Mouse (Mus musculus) bone marrow macrophage, adult 2 months (primary cell): ENCODE data around the gene Gm5142. TPM values are rescaled to one million over a fixed set of nuclear protein-coding genes. Genes with fewer than 3 reads are reported as not detected.

Experiments
- H3K27ac ChIP-seq: 2 replicates; pipeline ENCODE4 v1.5.1; 2012; ENCODE audit warnings: low read depth, low read length; ENCODE audit not compliant: insufficient read depth
- H3K4me1 ChIP-seq: 2 replicates; pipeline ENCODE4 v1.6.1; 2012; ENCODE audit warnings: low read length; ENCODE audit not compliant: control insufficient read depth, insufficient read depth
- H3K4me3 ChIP-seq: 2 replicates; pipeline ENCODE4 v1.5.1; 2012; ENCODE audit warnings: mild to moderate bottlenecking, low read length, moderate library complexity; ENCODE audit not compliant: insufficient read depth
- CTCF ChIP-seq: IDR thresholded peaks from 2 replicates; pipeline ENCODE4 v1.5.1; 2012; ENCODE audit warnings: low read depth, mild to moderate bottlenecking, low read length, moderate library complexity
- POLR2A ChIP-seq: IDR thresholded peaks from 2 replicates; pipeline ENCODE4 v1.6.1; 2012; ENCODE audit warnings: mild to moderate bottlenecking, low read depth, low read length, borderline replicate concordance
- polyA plus RNA-seq: library from polyadenylated mRNA; stranded (reverse); fragments of >200 nt; gene quantifications from 2 replicates; pipeline ENCODE4 v1.2.4, GENCODE M21; 2012; ENCODE audit not compliant: missing spikeins, insufficient read depth, insufficient read length

Gene Gm5142
- polyA plus RNA-seq = not detected in 2 replicates

GRCm38 (mm10) chr14:59178649-59179048, at the start of gene Gm5142:
TSS of gene Gm5142 (minus strand) at chr14:59178749.
- no peak within 1 kb of the TSS for H3K27ac ChIP-seq
- no peak for TF ChIP-seq POLR2A
- no peak for TF ChIP-seq CTCF
- H3K4me1 ChIP-seq = no peaks in the 10 kb centered on the region
- no peak within 1 kb of the TSS for H3K4me3 ChIP-seq

GRCm38 (mm10) chr14:59226240-59226639, 47.7 kb upstream of the Gm5142 start:
- H3K4me3 ChIP-seq = no peak overlapping the region

GRCm38 (mm10) chr14:59219241-59219640, 40.7 kb upstream of the Gm5142 start:
- peaks cover 3% of the 10 kb centered on the region; the same call in 1 of the 2 replicates for H3K4me1 ChIP-seq

More at GRCm38 (mm10) chr14:59226240-59226639, 47.7 kb upstream of the Gm5142 start:
- TF ChIP-seq CTCF (no peak), POLR2A (no peak)
- Histone ChIP-seq H3K4me1 (no peaks in the 10 kb centered on the region), H3K27ac (no peak overlapping the region)

GRCm38 (mm10) chr14:59209816-59210215, 31.3 kb upstream of the Gm5142 start:
- TF ChIP-seq POLR2A = no peak
- no peak for TF ChIP-seq CTCF

More at GRCm38 (mm10) chr14:59219241-59219640, 40.7 kb upstream of the Gm5142 start:
- H3K27ac ChIP-seq = no peak overlapping the region
- TF ChIP-seq POLR2A = no peak
- TF ChIP-seq CTCF = no peak
- no peak overlapping the region for H3K4me3 ChIP-seq

GRCm38 (mm10) chr14:59209003-59209402, 30.5 kb upstream of the Gm5142 start:
- Histone ChIP-seq H3K4me1 (peaks cover 11% of the 10 kb centered on the region), H3K4me3 (no peak overlapping the region), H3K27ac (no peak overlapping the region)
- TF ChIP-seq CTCF = no peak
- no peak for TF ChIP-seq POLR2A

More at GRCm38 (mm10) chr14:59209816-59210215, 31.3 kb upstream of the Gm5142 start:
- Histone ChIP-seq H3K27ac (no peak overlapping the region), H3K4me3 (no peak overlapping the region), H3K4me1 (peaks cover 6% of the 10 kb centered on the region; the same call in 1 of the 2 replicates)

- Histone ChIP-seq H3K4me3 (no peak overlapping the region), H3K4me1 (peaks cover 18% of the 10 kb centered on the region), H3K27ac (no peak overlapping the region)
- no peak for TF ChIP-seq POLR2A
- no peak for TF ChIP-seq CTCF
Measured at GRCm38 (mm10) chr14:59205976-59206583, 27.5 kb upstream of the Gm5142 start.

GRCm38 (mm10) chr14:59205461-59205860, 26.9 kb upstream of the Gm5142 start:
- no peak for TF ChIP-seq CTCF
- TF ChIP-seq POLR2A = no peak
- Histone ChIP-seq H3K4me3 (no peak overlapping the region), H3K4me1 (peaks cover 20% of the 10 kb centered on the region), H3K27ac (no peak overlapping the region)

GRCm38 (mm10) chr14:59201604-59202215, 23.2 kb upstream of the Gm5142 start:
- Histone ChIP-seq H3K27ac (peak overlapping the region; percentile 80), H3K4me3 (peak overlapping the region; percentile 95), H3K4me1 (peaks cover 17% of the 10 kb centered on the region)
- TF ChIP-seq POLR2A (no peak), CTCF (no peak)

- H3K4me3 ChIP-seq = peak within 1 kb of the TSS; percentile 95
- H3K27ac ChIP-seq = peak within 1 kb of the TSS; percentile 80
- H3K4me1 ChIP-seq = peaks cover 15% of the 10 kb centered on the region
- TF ChIP-seq POLR2A (no peak), CTCF (0 out of 2 replicates have a peak, but pooled peaks have one; percentile 7)
Measured at GRCm38 (mm10) chr14:59200711-59201603, 22.4 kb upstream of the Gm5142 start, which contains the start of gene Rcbtb1. TSS of gene Rcbtb1 (plus strand) at chr14:59201209.
